Mouse (Mus musculus): ENCODE measurements around the gene Olfr199. TPM values are rescaled to one million over a fixed set of nuclear protein-coding genes. Genes with fewer than 3 reads are reported as not detected.
"Not testable (repeated sequence)": the region's sequence is repeated elsewhere in the genome, so short reads cannot be mapped to it uniquely, and the experiment has no call there.

Olfr199 gene
- not detected in 2 replicates for polyA plus RNA-seq (2014; fragmentation: Nextera tagmentation; extraction: Ambion mirVana)

- H3K4me2 ChIP-seq; H3K4me3 ChIP-seq (ENCODE audit: low read depth, low read length); DNase-seq (ENCODE audit: low spot score); H3K27me3 ChIP-seq (replicated peaks; ENCODE audit: control insufficient read depth, insufficient read depth, low read length); H3K4me1 ChIP-seq (replicated peaks; ENCODE audit: control insufficient read depth, insufficient read depth, low read length); ATAC-seq (replicated peaks; ENCODE audit: low FRiP score); H3K9me3 ChIP-seq (ENCODE audit: control insufficient read depth, low read length); H3K36me3 ChIP-seq (ENCODE audit: control insufficient read depth, insufficient read depth, low read length); H3K27ac ChIP-seq (ENCODE audit: low read depth, low read length); H3K9ac ChIP-seq (ENCODE audit: low read depth, low read length): not testable (repeated sequence)
- 65% methylated on average over 1 of the region's 1 CpGs for WGBS
These were observed at the start of gene Olfr199 for GRCm38 (mm10) chr16:59219667-59220066. Gene Olfr199, minus strand, starts transcription at chr16:59219767.

DNA sequence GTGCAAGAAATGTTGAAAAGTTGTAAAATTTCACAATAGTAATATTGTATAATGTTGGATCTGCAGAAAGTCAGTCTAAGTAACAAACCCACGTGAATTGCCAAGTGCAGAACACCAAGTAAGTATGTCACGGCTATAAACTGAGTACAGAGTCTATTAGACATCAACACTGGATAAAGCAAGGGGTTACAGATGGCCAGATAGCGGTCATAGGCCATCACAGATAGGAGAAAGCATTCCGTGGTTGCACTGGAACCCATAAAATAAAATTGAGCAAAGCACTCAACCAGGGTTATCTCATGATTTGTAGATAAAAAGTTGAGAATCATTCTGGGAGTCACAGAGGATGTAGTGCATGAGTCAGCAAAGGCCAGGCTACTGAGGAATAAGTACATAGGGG is 49.5 kb upstream of the Olfr199 start:
- not testable (repeated sequence) for DNase-seq (ENCODE audit: low spot score); H3K36me3 ChIP-seq (ENCODE audit: control insufficient read depth, insufficient read depth, low read length); H3K4me3 ChIP-seq (ENCODE audit: low read depth, low read length); ATAC-seq (replicated peaks; ENCODE audit: low FRiP score); H3K4me2 ChIP-seq; H3K9ac ChIP-seq (ENCODE audit: low read depth, low read length); H3K27ac ChIP-seq (ENCODE audit: low read depth, low read length); H3K27me3 ChIP-seq (replicated peaks; ENCODE audit: control insufficient read depth, insufficient read depth, low read length); H3K9me3 ChIP-seq (ENCODE audit: control insufficient read depth, low read length); H3K4me1 ChIP-seq (replicated peaks; ENCODE audit: control insufficient read depth, insufficient read depth, low read length)
- WGBS: 70% methylated on average over 4 of the region's 4 CpGs

DNA sequence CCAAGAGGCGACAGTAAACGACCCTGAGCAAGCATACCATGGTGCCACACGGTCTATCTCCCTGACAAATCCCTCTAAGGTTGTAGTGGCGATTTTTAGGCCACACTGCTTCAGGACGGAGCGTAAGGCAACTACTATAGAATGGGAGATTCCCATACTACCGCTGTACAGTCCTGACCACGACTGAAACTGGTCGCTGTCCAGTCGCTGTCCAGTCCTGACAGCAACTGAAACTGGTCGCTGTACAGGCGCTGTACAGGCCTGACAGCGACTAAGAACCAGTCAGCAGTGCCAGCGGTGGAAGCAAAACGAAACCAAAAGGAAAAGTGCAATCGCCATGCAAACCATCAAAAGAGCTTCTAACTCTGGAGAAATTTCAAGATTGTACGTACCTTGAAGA is 30.1 kb upstream of the Olfr199 start:
- Histone ChIP-seq H3K9me3 (ENCODE audit: control insufficient read depth, low read length) (no peaks in the 10 kb centered on the region), H3K36me3 (ENCODE audit: control insufficient read depth, insufficient read depth, low read length) (no peaks in the 10 kb centered on the region), H3K4me3 (ENCODE audit: low read depth, low read length) (no peak overlapping the region), H3K27ac (ENCODE audit: low read depth, low read length) (no peak overlapping the region), H3K4me2 (no peak overlapping the region), H3K4me1 (replicated peaks; ENCODE audit: control insufficient read depth, insufficient read depth, low read length) (no peaks in the 10 kb centered on the region), H3K27me3 (replicated peaks; ENCODE audit: control insufficient read depth, insufficient read depth, low read length) (no peaks in the 10 kb centered on the region), H3K9ac (ENCODE audit: low read depth, low read length) (no peak overlapping the region)
- ATAC-seq (replicated peaks; ENCODE audit: low FRiP score) (no peak), DNase-seq (ENCODE audit: low spot score) (no peak)
- WGBS: 78% methylated on average over 17 of the region's 17 CpGs

DNA sequence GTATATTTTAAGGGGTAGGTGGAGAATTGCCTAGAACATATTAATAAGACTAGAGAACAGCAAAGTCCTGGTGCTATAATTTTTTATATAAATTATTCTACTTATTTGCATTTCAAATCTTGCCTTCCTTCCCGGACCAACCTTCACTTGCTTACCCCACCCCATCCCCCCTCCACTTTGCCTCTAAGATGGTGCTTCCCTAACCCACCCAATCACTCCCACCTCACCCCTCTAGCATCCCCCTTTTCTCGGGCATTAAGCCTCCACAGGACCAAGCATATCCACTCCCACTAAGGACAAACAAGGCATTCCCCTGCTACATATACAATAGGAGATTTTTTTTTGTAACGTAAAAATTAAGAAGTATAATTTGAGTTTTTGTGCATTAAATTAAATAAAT is 1.7 kb downstream of the Olfr199 start:
- 76% methylated on average over 3 of the region's 3 CpGs for WGBS
- H3K27me3 ChIP-seq (replicated peaks; ENCODE audit: control insufficient read depth, insufficient read depth, low read length); H3K27ac ChIP-seq (ENCODE audit: low read depth, low read length); H3K4me1 ChIP-seq (replicated peaks; ENCODE audit: control insufficient read depth, insufficient read depth, low read length); ATAC-seq (replicated peaks; ENCODE audit: low FRiP score); DNase-seq (ENCODE audit: low spot score); H3K9ac ChIP-seq (ENCODE audit: low read depth, low read length); H3K9me3 ChIP-seq (ENCODE audit: control insufficient read depth, low read length); H3K4me3 ChIP-seq (ENCODE audit: low read depth, low read length); H3K36me3 ChIP-seq (ENCODE audit: control insufficient read depth, insufficient read depth, low read length); H3K4me2 ChIP-seq: not testable (repeated sequence)

- not testable (repeated sequence) for H3K9ac ChIP-seq (ENCODE audit: low read depth, low read length); H3K36me3 ChIP-seq (ENCODE audit: control insufficient read depth, insufficient read depth, low read length); H3K4me2 ChIP-seq; H3K9me3 ChIP-seq (ENCODE audit: control insufficient read depth, low read length); DNase-seq (ENCODE audit: low spot score); H3K4me1 ChIP-seq (replicated peaks; ENCODE audit: control insufficient read depth, insufficient read depth, low read length); H3K27me3 ChIP-seq (replicated peaks; ENCODE audit: control insufficient read depth, insufficient read depth, low read length); H3K4me3 ChIP-seq (ENCODE audit: low read depth, low read length); ATAC-seq (replicated peaks; ENCODE audit: low FRiP score); H3K27ac ChIP-seq (ENCODE audit: low read depth, low read length)
- 53% methylated on average over 1 of the region's 1 CpGs for WGBS
These were observed 16.1 kb downstream of the Olfr199 start, which contains the start of gene Olfr198 for GRCm38 (mm10) chr16:59203433-59203832. Gene Olfr198, minus strand, starts transcription at chr16:59203533.

DNA sequence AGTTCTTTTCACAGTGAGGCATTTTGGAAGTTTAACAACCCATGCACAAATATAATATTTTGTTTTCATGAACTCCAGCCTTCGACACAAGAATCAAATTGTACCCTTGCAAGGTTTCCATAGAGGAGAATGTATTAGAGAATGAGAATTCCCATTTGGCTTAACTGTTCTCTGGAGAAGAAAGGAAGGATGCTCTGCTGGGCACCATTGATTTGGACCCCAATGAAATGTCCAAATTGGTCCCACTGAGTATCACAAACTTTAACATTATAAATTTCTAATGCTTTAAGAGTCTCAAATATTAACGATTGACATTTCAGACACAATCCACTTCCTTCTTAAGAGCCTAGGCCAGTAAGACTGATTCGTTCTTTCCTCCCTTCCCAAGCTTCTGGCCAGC is 49.2 kb downstream of the Olfr199 start, which contains the start of gene Olfr196:
TSS of gene Olfr196 (minus strand) at position 101 of the 400 bp plus-strand sequence.
- peaks cover 2% of the 10 kb centered on the region; the same call in 1 of the 2 replicates for H3K9me3 ChIP-seq (ENCODE audit: control insufficient read depth, low read length)
- no peak within 1 kb of the TSS for H3K9ac ChIP-seq (ENCODE audit: low read depth, low read length)
- DNase-seq (ENCODE audit: low spot score) (no peak), ATAC-seq (replicated peaks; ENCODE audit: low FRiP score) (no peak)
- H3K4me2 ChIP-seq: no peak within 1 kb of the TSS
- 58% methylated on average over 3 of the region's 3 CpGs for WGBS
- no peaks in the 10 kb centered on the region for H3K27me3 ChIP-seq (replicated peaks; ENCODE audit: control insufficient read depth, insufficient read depth, low read length)
- H3K36me3 ChIP-seq (ENCODE audit: control insufficient read depth, insufficient read depth, low read length): no peaks in the 10 kb centered on the region
- no peak within 1 kb of the TSS for H3K27ac ChIP-seq (ENCODE audit: low read depth, low read length)
- H3K4me1 ChIP-seq (replicated peaks; ENCODE audit: control insufficient read depth, insufficient read depth, low read length): no peaks in the 10 kb centered on the region
- no peak within 1 kb of the TSS for H3K4me3 ChIP-seq (ENCODE audit: low read depth, low read length)

Other genes with a start within 250 kb of the Olfr199 start
- gene Olfr183, start 224.4 kb downstream of the Olfr199 start, polyA plus RNA-seq (2014; fragmentation: Nextera tagmentation; extraction: Ambion mirVana): not detected in 2 replicates
- not detected in 2 replicates for gene Olfr186, start 189.5 kb downstream of the Olfr199 start, polyA plus RNA-seq (2014; fragmentation: Nextera tagmentation; extraction: Ambion mirVana)
- gene Olfr187, start 180.0 kb downstream of the Olfr199 start, polyA plus RNA-seq (2014; fragmentation: Nextera tagmentation; extraction: Ambion mirVana): not detected in 2 replicates
- gene Olfr190, start 141.8 kb downstream of the Olfr199 start, polyA plus RNA-seq (2014; fragmentation: Nextera tagmentation; extraction: Ambion mirVana): not detected in 2 replicates
- not detected in 2 replicates for gene Olfr191, start 129.9 kb downstream of the Olfr199 start, polyA plus RNA-seq (2014; fragmentation: Nextera tagmentation; extraction: Ambion mirVana)
- not detected in 2 replicates for gene Olfr193, start 107.9 kb downstream of the Olfr199 start, polyA plus RNA-seq (2014; fragmentation: Nextera tagmentation; extraction: Ambion mirVana)
- not detected in 2 replicates for gene Olfr194, start 98.7 kb downstream of the Olfr199 start, polyA plus RNA-seq (2014; fragmentation: Nextera tagmentation; extraction: Ambion mirVana)
- not detected in 2 replicates for gene Olfr195, start 72.7 kb downstream of the Olfr199 start, polyA plus RNA-seq (2014; fragmentation: Nextera tagmentation; extraction: Ambion mirVana)
- gene Olfr196, start 49.3 kb downstream of the Olfr199 start, polyA plus RNA-seq (2014; fragmentation: Nextera tagmentation; extraction: Ambion mirVana): not detected in 2 replicates
- not detected in 2 replicates for gene Olfr198, start 16.2 kb downstream of the Olfr199 start, polyA plus RNA-seq (2014; fragmentation: Nextera tagmentation; extraction: Ambion mirVana)
- gene Olfr201, start 52.9 kb upstream of the Olfr199 start, polyA plus RNA-seq (2014; fragmentation: Nextera tagmentation; extraction: Ambion mirVana): not detected in 2 replicates
- not detected in 2 replicates for gene Olfr202, start 67.0 kb upstream of the Olfr199 start, polyA plus RNA-seq (2014; fragmentation: Nextera tagmentation; extraction: Ambion mirVana)
- gene Olfr203, start 79.1 kb upstream of the Olfr199 start, polyA plus RNA-seq (2014; fragmentation: Nextera tagmentation; extraction: Ambion mirVana): not detected in 2 replicates
- gene Olfr204, start 98.5 kb upstream of the Olfr199 start, polyA plus RNA-seq (2014; fragmentation: Nextera tagmentation; extraction: Ambion mirVana): not detected in 2 replicates
- gene Olfr205, start 111.4 kb upstream of the Olfr199 start, polyA plus RNA-seq (2014; fragmentation: Nextera tagmentation; extraction: Ambion mirVana): not detected in 2 replicates
- gene Olfr206, start 129.5 kb upstream of the Olfr199 start, polyA plus RNA-seq (2014; fragmentation: Nextera tagmentation; extraction: Ambion mirVana): not detected in 2 replicates
- not detected in 2 replicates for gene Olfr209, start 144.2 kb upstream of the Olfr199 start, polyA plus RNA-seq (2014; fragmentation: Nextera tagmentation; extraction: Ambion mirVana)
- gene Gabrr3, start 187.6 kb upstream of the Olfr199 start, polyA plus RNA-seq (2014; fragmentation: Nextera tagmentation; extraction: Ambion mirVana): not detected in 2 replicates

Measured in liver, embryonic 11.5 days (tissue).